8 mouse cellular contexts compared by ENCODE assay signal in the genomic region with DNA sequence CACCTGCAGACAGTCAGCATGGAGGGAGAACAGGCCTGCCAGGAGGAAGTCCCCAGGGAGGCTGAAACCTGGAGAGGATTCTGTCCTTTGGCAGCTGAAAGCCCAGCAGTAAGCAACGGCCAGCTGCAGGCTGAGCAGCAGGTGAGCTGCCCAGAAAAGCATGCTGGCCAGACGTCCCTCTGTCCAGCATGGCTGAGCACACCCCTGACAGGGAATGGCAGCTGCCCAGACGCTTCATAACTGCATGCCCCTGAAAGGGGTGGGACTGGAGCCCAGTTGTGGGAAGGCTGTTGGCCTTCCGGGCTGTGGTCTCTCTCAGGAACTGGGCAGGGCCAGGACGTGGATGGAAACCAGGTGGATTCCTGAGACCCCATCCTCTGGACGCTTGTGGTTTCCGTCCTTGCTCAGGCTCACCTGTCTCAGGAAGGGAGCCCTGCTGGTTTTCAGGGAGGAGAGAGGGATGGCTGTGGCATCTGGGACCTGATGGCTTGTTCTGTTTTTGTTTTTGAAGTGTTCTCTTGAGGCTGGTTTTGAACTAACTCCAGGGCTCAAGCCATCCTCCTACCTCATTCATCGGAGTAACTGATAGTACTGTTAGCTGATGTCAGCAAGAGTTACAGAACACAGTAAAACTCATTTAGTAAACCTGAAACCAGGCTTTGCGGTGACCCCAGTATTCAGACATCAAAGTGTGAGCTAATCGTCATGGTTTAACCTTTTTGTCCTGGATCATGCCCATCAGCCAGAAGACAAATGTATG. TPM values are rescaled to one million over a fixed set of nuclear protein-coding genes. Genes with fewer than 3 reads are reported as not detected.
A peak's percentile ranks its signal among the peaks of the same experiment; 100 is the strongest.
DNase-seq lines count a peak whose midpoint lies in the region; ATAC-seq and TF ChIP-seq lines count a peak whose summit lies in the region.

A gene (minus strand): TSS at position 344 of the 760 bp plus-strand sequence.

- H3K27ac ChIP-seq in heart, embryonic 10.5 days = peak within 1 kb of the TSS; percentile 90
- no peak within 1 kb of the TSS for H3K27ac ChIP-seq in forebrain, embryonic 13.5 days
- no peak within 1 kb of the TSS for H3K27ac ChIP-seq in limb, embryonic 14.5 days (replicated peaks; ENCODE audit: low read depth, low read length)

- DNase-seq in heart, embryonic 10.5 days (ENCODE audit: low spot score) = no peak
- DNase-seq in heart, postnatal 36 days = no peak
- peak; percentile 16 for DNase-seq in limb, embryonic 14.5 days (ENCODE audit: low spot score)
- peak; percentile 41 for DNase-seq in testis, postnatal 10 days (ENCODE audit: low spot score)
- no peak for DNase-seq in thymus, postnatal 25 days
- DNase-seq in adrenal gland, adult 8-10 months = no peak

- no peak for TF ChIP-seq POLR2A in limb, embryonic 14.5 days (IDR thresholded peaks at IDR 0.05; ENCODE audit: borderline replicate concordance, extremely low read depth, insufficient read depth, insufficient read length)

- H3K4me3 ChIP-seq in heart, embryonic 10.5 days = peak within 1 kb of the TSS; percentile 100
- peak within 1 kb of the TSS; percentile 93 for H3K4me3 ChIP-seq in C2C12 (ENCODE audit: insufficient read depth, poor library complexity, severe bottlenecking)
- H3K4me3 ChIP-seq in forebrain, embryonic 13.5 days = peak within 1 kb of the TSS; percentile 100
- H3K4me3 ChIP-seq in limb, embryonic 14.5 days (replicated peaks; ENCODE audit: low read length) = peak within 1 kb of the TSS; percentile 98

- H3K79me3 ChIP-seq in C2C12 (ENCODE audit: low read depth) = peaks cover 38% of the 10 kb centered on the region

- peak within 1 kb of the TSS; percentile 98 for H3ac ChIP-seq in C2C12 (ENCODE audit: control insufficient read depth, insufficient read length, low read depth)

- intact Hi-C loops in heart, postnatal 36 days (cut with DNase I) = loop anchor here (2.0 to 5.0 kb wide), 3 partner anchors 52 to 106 kb away; a partner anchor contains a TSS

- peaks cover 26% of the 10 kb centered on the region for H3K36me3 ChIP-seq in heart, embryonic 10.5 days
- peaks cover 26% of the 10 kb centered on the region for H3K36me3 ChIP-seq in C2C12 (ENCODE audit: control insufficient read depth, insufficient read depth)
- H3K36me3 ChIP-seq in forebrain, embryonic 13.5 days (ENCODE audit: poor library complexity, severe bottlenecking) = peaks cover 25% of the 10 kb centered on the region
- peaks cover 26% of the 10 kb centered on the region for H3K36me3 ChIP-seq in limb, embryonic 14.5 days (ENCODE audit: control insufficient read depth, insufficient read depth, low read length)

- H3K4me2 ChIP-seq in forebrain, embryonic 13.5 days = peak within 1 kb of the TSS; percentile 93
- H3K4me2 ChIP-seq in limb, embryonic 14.5 days (replicated peaks; ENCODE audit: low read depth, low read length, severe bottlenecking) = peak within 1 kb of the TSS; percentile 81

- H3K9ac ChIP-seq in forebrain, embryonic 13.5 days = peak within 1 kb of the TSS; percentile 85
- peak within 1 kb of the TSS; percentile 85 for H3K9ac ChIP-seq in limb, embryonic 14.5 days (ENCODE audit: low read depth, low read length, severe bottlenecking)

- ATAC-seq in forebrain, embryonic 13.5 days = peak; percentile 17; the same call in 1 of the 2 replicates
- peak; percentile 41; the same call in 1 of the 2 replicates for ATAC-seq in limb, embryonic 14.5 days (ENCODE audit: low FRiP score, low read depth)

- 41% methylated on average over 10 of the region's 10 CpGs for WGBS in heart, embryonic 10.5 days
- WGBS in forebrain, embryonic 13.5 days = 49% methylated on average over 10 of the region's 10 CpGs
- 45% methylated on average over 10 of the region's 10 CpGs for WGBS in limb, embryonic 14.5 days

- no peak for TF ChIP-seq CTCF in C2C12 (IDR thresholded peaks at IDR 0.05; ENCODE audit: control insufficient read depth, insufficient read depth, insufficient read length)

- peaks cover 42% of the 10 kb centered on the region for H3K79me2 ChIP-seq in C2C12 (ENCODE audit: control insufficient read depth, insufficient read depth)

- H3K9me3 ChIP-seq in heart, embryonic 10.5 days = no peaks in the 10 kb centered on the region
- no peaks in the 10 kb centered on the region for H3K9me3 ChIP-seq in forebrain, embryonic 13.5 days (replicated peaks)
- H3K9me3 ChIP-seq in limb, embryonic 14.5 days (ENCODE audit: control insufficient read depth, low read length) = no peaks in the 10 kb centered on the region

- peaks cover 23% of the 10 kb centered on the region for H3K4me1 ChIP-seq in heart, embryonic 10.5 days
- H3K4me1 ChIP-seq in forebrain, embryonic 13.5 days = peaks cover 11% of the 10 kb centered on the region
- H3K4me1 ChIP-seq in limb, embryonic 14.5 days (ENCODE audit: control insufficient read depth, insufficient read depth, low read length) = peaks cover 9% of the 10 kb centered on the region

- H3K27me3 ChIP-seq in heart, embryonic 10.5 days (ENCODE audit: insufficient read depth, poor library complexity, severe bottlenecking) = peaks cover 8% of the 10 kb centered on the region; the same call in 1 of the 2 replicates
- H3K27me3 ChIP-seq in C2C12 (ENCODE audit: control insufficient read depth, insufficient read depth, insufficient read length) = no peaks in the 10 kb centered on the region
- H3K27me3 ChIP-seq in forebrain, embryonic 13.5 days = no peaks in the 10 kb centered on the region
- no peaks in the 10 kb centered on the region for H3K27me3 ChIP-seq in limb, embryonic 14.5 days (ENCODE audit: control insufficient read depth, insufficient read depth, low read length)

TF ChIP-seq in C2C12, 6 proteins besides CTCF, POLR2A, EP300 and RAD21:
- TF ChIP-seq USF1 (IDR thresholded peaks at IDR 0.05; ENCODE audit: low read depth) (no peak), MAX (IDR thresholded peaks at IDR 0.05) (no peak), FOSL1 (IDR thresholded peaks at IDR 0.05; ENCODE audit: insufficient read depth, low read length, poor library complexity, severe bottlenecking) (no peak), CEBPB (IDR thresholded peaks at IDR 0.05; ENCODE audit: low read depth) (no peak), MYOG (IDR thresholded peaks at IDR 0.05; ENCODE audit: control insufficient read depth, extremely low read depth, insufficient read length) (no peak), MYOD1 (IDR thresholded peaks at IDR 0.05; ENCODE audit: control insufficient read depth, insufficient read length, low read depth) (peak; percentile 64)
TF ChIP-seq in C2C12: peak in this region for 1.

RNA-seq across cellular contexts. Expression of the gene that starts here (rescaled TPM):
- polyA plus RNA-seq in heart, embryonic 10.5 days (2016; fragmentation: Nextera tagmentation; extraction: Ambion mirVana) = 0.11 and 0.19 TPM in 2 replicates
- total RNA-seq in heart, postnatal 36 days (2021) = not detected
- polyA plus RNA-seq in C2C12 (2012; fragmentation: generic; extraction: Trizol) = 0.27 TPM
- polyA plus RNA-seq in forebrain, embryonic 13.5 days (2015; fragmentation: Nextera tagmentation; extraction: Ambion mirVana) = 0.53 and 0.83 TPM in 2 replicates
- 1.0 and 1.7 TPM in 2 replicates for polyA plus RNA-seq in limb, embryonic 14.5 days (2012; rRNA removed)
- 0.93 and 1.3 TPM in 2 replicates for polyA plus RNA-seq in limb, embryonic 14.5 days (2014; fragmentation: Nextera tagmentation; extraction: Ambion mirVana)
- total RNA-seq in adrenal gland, adult 8-10 months (2022) = under 1 TPM in 1 of 4 experiments, not detected in 3; 0.71 TPM

Comparison
In these comparisons a context has a peak if more than half of its experiments do, and no peak if none do; other contexts are left out.
1. Peak in ATAC-seq, H3K4me3 ChIP-seq, H3K9ac ChIP-seq and H3K4me2 ChIP-seq in forebrain, embryonic 13.5 days; RNA of the gene not detected or under 1 TPM.
2. DNase-seq: peak in limb, embryonic 14.5 days (single experiment) and testis, postnatal 10 days (single experiment); none in heart, embryonic 10.5 days (single experiment), heart, postnatal 36 days (0 of 2), thymus, postnatal 25 days (single experiment) and adrenal gland, adult 8-10 months (single experiment).
3. Peak in every context shown above with its lines, with median percentiles within 50 percentile points of each other: H3K4me3 ChIP-seq.